Mouse (Mus musculus): Measurements from ENCODE around the gene Wap.

Wap gene

GRCm38 (mm10) chr11:6597523-6597922 lies 40.9 kb downstream of the Wap start:
- peak; percentile 56 for DNase-seq (ENCODE audit: low read depth, low spot score)

- no peak for DNase-seq (ENCODE audit: low read depth, low spot score)
Observed at GRCm38 (mm10) chr11:6596616-6597015, 41.8 kb downstream of the Wap start.

- DNase-seq (ENCODE audit: low read depth, low spot score) = peak; percentile 27
Observed at GRCm38 (mm10) chr11:6596205-6596604, 42.2 kb downstream of the Wap start.

GRCm38 (mm10) chr11:6595339-6595738 lies 43.1 kb downstream of the Wap start:
- no peak for DNase-seq (ENCODE audit: low read depth, low spot score)

- peak; percentile 48 for DNase-seq (ENCODE audit: low read depth, low spot score)
Observed at GRCm38 (mm10) chr11:6594845-6595244, 43.6 kb downstream of the Wap start.

GRCm38 (mm10) chr11:6593406-6593805 lies 45.0 kb downstream of the Wap start:
- DNase-seq (ENCODE audit: low read depth, low spot score) = peak; percentile 51

- DNase-seq (ENCODE audit: low read depth, low spot score) = no peak
Observed at GRCm38 (mm10) chr11:6590933-6591675, 47.3 kb downstream of the Wap start.

GRCm38 (mm10) chr11:6589838-6590237 lies 48.6 kb downstream of the Wap start:
- DNase-seq (ENCODE audit: low read depth, low spot score) = no peak

GRCm38 (mm10) chr11:6588295-6588694 lies 50.1 kb downstream of the Wap start:
- peak; percentile 59 for DNase-seq (ENCODE audit: low read depth, low spot score)

GRCm38 (mm10) chr11:6587249-6587940 lies 51.0 kb downstream of the Wap start:
- DNase-seq (ENCODE audit: low read depth, low spot score) = peak; percentile 93

GRCm38 (mm10) chr11:6586660-6587059 lies 51.8 kb downstream of the Wap start:
- peak; percentile 69 for DNase-seq (ENCODE audit: low read depth, low spot score)

GRCm38 (mm10) chr11:6585748-6586147 lies 52.7 kb downstream of the Wap start:
- DNase-seq (ENCODE audit: low read depth, low spot score) = no peak
